Mouse (Mus musculus): ENCODE data around the gene Lpar6.

Gene Lpar6

DNA sequence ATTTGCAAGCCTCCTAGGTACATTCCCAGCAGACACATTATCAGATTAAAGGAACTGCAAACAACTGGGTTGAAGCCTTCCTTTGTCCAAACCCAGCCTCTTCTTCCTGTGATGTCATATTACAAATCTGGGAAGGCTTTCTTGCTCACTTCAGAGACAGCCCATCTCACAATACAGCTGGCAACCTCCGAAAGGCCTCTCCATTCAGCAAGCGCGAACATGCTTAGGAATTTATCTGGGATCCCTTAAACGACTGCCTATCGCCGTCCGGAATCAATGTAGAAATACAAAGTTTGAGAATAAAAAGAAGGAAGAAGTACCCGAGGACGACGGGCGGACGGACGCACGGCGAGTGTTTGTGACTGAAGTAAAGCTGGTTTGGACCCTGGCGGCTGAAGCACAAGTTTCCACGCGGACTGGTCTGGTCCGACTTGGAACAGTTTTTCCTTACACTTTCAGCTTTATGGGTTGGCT, at the start of gene Lpar6:
TSS of gene Lpar6 (plus strand) at position 48 of the 474 bp plus-strand sequence.
- DNase-seq (ENCODE audit: low spot score) = peak; percentile 79

DNA sequence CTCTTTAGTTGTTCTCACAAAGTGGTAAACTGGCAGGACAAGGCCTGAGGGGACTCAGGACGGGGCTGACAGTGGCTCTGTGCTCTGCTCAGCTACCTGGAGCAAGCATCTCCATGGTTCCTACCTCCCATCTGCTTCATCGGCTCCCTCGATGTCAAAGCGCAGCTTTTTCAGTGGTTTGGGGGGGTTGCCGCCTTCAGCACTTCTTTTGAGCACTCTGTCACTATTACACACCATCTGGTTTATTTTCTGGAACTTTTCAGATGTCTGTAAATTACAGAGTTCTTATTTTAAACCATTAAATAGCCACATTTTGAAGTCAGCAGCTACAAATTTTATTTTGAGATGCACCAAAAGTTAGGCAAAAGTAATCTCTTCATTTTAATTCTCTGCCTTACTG, 38.6 kb upstream of the Lpar6 start:
- no peak for DNase-seq (ENCODE audit: low spot score)

DNA sequence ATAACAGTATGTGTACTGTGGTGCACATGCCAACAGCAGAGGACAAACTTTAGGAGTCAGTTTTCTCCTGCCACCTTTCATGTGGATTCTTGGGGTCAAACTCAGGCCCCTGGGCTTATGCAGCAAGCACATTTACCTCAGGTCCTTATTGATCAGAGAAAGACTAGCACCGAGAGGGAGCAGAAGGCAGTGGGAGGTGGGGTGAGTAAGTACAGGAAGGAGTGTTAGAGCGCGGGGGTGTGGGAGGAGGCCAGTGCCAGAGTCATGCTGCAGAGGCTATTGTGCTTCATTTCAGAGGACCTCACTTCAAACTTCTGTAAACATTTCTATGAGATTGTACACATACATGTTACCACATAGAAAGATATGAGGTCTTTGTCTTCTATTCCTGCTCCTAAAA, 36.2 kb upstream of the Lpar6 start:
- DNase-seq (ENCODE audit: low spot score) = no peak

DNA sequence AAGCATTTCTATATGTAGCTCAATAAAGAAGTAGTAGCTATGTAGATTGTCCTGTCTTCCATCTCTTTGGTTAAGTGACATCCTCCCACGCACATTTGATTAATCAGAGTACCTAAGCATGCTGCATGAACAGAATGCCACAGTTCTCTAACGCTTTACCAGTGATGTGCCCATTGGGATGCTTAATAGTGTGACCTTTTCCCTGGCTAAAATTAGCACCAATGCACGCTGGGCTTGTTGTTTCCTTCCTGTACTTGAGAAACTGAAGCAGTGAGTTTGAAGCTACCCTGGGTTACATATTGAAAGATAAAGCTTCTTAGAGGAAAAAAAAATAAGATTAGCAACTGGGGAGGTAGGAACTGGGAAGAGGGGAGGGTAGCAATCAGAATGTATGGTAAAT, 33.7 kb upstream of the Lpar6 start:
- no peak for DNase-seq (ENCODE audit: low spot score)

DNA sequence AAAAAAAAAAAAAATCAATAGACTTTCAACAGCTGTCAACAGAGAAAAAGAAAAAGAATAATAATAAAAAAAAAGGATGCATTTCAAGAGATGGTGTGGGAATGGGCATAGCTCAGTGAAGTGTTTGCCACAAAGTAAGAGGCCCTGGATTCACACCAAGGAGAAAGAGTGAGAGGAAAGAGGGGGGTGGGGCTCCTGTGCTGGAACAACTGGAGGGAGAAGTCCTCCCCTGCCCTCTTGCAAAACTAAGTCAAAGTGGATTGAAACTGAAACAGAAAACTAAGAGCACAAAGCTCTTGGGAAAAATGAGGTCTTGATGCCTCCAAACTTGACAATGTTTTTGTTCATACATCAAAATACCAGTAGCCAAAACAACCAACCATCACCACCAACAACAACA, 28.4 kb upstream of the Lpar6 start:
- no peak for DNase-seq (ENCODE audit: low spot score)

DNA sequence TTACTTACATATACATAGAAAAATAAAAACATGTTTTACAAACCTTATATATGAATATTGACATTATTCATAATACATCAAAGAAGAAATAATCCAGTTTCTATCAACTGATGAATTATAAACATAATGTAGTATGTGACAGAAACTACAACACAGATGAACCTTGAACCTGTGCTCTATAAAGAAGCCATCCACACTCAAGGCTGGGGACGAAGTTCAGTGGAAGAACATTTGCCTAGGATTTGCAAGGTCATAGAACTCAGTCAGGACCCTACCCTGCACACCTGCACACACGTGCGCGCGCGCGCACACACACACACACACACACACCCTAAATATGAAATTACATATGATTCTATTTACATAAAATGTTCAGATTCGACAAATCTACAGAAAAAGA, 27.5 kb upstream of the Lpar6 start:
- DNase-seq (ENCODE audit: low spot score) = no peak

DNA sequence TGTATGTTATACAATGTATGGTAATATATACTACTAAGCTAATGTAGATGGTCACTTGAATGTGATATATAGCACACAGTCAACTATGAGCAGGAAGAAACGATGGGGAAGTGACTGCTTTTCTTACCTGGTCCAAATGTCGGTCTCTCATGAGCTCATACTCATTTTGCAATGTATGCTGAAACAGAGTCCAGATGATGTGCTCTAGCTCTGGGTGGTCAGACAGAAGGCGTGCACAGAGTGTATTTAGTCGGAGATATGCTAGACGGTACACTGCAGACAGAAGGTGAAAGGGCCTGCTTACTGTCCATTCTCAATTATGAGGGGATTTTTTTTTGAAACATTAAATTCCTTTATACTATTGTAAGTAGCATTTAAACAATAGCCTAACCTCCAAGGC, 26.2 kb upstream of the Lpar6 start:
- DNase-seq (ENCODE audit: low spot score) = no peak

DNA sequence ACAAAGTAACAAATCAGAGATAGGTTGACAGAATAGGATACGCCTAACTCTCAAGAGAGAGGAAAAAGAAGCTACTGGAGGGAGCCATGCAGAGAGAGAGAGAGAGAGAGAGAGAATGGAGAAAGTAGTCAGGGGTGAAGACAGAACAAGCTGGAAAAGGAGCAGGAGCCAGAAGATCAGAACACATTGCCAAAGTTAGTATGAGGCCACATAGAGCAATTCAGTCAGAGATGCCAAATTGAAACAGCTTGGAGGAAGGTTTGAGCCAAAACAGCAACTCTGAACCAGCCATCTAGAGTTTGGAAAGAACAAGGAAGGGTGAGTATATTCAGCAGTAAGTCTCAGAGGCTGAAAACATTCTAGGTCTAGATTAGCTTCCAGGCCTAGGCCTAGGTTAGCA, 20.6 kb upstream of the Lpar6 start:
- DNase-seq (ENCODE audit: low spot score) = no peak

DNA sequence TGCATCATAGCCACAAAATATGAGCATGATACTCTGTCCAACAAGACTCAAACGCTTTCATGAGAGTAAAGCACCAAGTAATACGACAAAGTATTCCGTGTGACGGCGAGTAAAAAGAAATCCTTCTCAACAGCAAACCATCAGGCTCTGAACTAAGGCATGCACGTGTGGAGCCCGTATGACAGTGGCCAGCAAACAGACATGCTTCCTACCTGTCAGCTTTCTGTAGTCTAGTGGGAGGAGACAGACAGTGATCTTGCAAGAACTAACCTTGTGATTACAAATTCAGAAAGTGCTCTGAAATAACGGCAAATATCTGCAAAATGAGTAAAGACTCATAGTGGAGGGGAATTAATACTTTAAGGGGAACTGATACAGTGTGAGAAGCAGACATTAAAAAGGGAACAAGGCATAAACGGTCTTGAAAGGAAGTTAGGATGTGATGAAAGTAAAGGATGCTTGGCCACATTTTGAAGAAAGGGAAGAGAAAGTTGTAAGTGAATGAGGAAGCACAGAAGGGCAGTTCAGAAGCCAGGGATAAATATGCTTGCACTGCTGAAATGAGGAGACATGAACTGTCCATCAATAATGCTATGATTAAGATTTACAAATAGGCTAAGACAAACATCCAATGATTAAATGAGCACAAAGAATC, 15.3 kb upstream of the Lpar6 start:
- DNase-seq (ENCODE audit: low spot score) = no peak

DNA sequence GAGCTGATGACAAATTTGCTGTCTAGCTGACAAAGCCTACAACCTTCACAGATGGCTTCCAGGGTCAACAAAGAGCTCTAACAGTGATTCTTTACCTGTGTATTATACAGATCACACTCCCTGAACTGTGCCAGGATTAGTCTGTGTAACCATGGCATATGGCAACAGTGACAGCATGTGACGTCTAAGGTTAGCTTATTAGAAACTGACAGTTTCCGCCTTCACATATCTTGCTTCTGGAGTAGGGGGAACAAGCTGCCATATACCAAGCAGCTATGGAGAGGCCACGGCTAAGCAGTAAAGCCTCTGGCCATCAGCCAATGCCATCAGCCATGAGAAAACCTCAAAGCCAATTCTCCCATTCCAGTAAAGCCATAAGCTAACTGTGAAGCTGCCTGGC, 11.3 kb upstream of the Lpar6 start:
- DNase-seq (ENCODE audit: low spot score) = peak; percentile 21

DNA sequence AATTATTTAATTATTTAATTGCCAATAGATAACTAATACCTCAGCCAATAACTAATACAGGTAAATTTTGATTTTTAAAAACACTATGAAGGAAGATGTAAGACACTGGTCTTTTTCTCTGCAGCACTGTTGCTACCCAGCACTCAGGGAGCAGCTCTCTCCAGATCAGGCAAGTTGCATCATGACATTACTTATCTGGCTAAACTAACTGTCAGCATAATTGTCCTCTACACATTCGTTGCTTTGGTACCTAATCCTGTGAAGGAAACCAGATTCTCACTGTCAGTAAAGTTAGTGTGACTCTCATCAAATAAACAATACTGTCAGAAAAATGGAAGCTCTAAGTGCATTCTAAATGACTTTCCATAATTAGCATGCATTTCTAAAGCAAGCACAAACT, 10.8 kb upstream of the Lpar6 start:
- DNase-seq (ENCODE audit: low spot score) = peak; percentile 41

DNA sequence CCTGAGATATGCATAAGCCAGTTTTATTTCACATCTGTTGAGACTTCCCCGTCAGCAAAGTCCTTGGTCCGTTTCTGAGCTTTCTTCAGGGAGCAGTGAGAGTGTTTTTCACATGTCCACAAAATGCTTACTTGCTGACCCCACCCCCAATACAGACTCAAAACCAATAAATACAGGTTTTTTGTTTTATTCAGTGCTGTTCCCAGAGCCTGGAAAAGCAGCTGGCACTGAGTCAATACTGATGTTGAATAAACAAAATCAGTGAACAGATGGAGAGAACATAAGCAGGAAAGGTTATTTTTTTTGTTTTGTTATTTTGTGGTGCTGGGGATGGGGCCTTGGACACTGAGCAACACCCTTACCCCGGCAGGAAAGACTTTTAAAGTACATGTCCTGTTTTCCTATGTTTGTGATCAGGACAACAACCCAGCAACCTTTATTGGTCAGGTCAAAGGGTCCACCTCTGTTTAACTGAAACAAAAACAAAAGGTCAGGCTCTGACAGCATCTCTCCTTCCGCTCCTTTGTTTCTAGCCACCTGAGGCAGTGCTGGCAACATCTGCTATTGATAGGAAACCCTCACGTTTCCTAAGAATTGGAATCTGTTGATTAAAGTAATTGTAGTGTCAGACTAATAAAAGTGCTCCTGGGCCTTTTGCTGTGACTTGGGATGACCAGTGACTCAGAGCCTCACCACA, 6.3 kb upstream of the Lpar6 start:
- DNase-seq (ENCODE audit: low spot score) = no peak

DNA sequence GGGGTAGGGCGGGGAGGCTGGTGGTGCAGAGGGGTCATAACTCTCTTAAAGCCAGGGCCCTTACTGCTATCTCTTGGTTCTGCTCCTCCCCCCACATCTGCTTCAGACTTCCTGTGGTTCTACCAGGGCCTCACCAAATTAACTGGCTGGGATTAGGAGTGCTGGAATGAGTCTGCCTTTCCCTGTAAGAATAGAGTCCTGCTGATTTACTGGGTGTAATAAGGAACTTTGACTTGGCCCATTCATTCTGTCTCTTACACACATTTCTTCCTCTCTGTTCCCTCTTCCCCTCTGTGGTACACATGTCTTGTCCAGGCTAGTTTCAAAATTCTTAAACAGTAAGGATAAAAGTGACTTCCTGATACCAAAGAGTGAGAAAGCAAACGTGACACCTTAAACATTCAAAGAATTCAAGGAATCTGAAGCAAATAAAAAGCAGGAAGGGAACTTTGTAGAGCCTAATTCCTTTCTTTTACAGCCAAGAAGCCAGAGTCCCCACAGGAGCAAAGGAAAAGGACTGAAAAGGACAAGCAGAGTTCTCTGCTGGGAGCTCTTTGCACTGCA, 3.1 kb upstream of the Lpar6 start:
- DNase-seq (ENCODE audit: low spot score) = no peak

DNA sequence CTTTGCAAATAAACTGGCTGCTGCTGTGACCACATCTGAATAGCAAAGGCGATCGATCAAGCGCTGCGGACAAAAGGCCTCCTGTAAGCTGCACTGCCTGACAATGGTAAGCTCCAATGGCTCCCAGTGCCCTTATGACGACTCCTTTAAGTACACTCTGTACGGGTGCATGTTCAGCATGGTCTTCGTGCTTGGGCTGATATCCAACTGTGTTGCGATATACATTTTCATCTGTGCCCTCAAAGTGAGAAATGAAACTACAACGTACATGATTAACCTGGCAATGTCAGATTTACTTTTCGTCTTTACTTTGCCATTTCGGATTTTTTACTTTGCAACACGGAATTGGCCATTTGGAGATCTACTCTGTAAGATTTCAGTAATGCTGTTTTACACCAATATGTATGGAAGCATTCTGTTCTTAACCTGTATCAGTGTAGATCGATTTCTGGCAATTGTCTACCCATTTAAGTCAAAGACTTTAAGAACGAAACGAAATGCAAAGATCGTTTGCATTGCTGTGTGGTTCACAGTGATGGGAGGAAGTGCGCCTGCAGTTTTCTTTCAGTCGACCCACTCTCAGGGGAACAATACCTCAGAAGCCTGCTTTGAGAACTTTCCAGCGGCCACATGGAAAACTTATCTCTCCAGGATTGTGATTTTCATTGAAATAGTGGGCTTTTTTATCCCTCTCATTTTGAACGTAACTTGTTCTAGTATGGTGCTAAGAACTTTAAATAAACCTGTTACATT, 979 bp downstream of the Lpar6 start:
- peak; percentile 51 for DNase-seq (ENCODE audit: low spot score)

DNA sequence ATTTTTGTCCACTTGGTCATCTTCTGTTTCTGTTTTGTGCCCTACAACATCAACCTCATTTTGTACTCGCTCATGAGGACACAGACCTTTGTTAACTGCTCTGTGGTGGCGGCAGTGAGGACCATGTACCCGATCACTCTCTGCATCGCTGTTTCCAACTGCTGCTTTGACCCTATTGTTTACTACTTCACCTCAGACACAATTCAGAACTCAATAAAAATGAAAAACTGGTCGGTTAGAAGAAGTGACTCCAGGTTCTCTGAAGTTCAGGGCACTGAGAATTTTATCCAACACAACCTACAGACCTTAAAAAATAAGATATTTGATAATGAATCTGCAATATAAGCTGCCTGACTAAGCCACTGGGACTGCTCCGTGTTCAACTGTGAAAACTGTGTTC, 1.6 kb downstream of the Lpar6 start:
- DNase-seq (ENCODE audit: low spot score) = no peak

DNA sequence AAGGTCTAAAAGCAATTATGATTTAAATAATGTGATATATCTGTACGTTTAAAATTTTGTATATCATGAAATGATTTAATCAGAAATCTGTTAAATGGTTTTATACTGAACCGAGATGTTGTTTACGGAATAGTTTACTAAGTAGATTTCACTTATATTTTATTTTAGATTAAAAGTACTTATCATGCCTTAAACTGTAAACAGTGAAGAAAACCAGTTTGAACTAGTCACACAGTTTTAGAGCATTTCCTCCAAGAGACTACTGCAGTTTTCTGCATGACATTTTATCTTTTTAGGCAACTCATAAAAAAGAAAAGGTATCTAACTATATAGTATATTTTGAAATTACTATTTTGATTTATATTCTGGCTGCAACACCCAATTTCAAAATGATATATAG, 2.2 kb downstream of the Lpar6 start:
- DNase-seq (ENCODE audit: low spot score) = no peak

DNA sequence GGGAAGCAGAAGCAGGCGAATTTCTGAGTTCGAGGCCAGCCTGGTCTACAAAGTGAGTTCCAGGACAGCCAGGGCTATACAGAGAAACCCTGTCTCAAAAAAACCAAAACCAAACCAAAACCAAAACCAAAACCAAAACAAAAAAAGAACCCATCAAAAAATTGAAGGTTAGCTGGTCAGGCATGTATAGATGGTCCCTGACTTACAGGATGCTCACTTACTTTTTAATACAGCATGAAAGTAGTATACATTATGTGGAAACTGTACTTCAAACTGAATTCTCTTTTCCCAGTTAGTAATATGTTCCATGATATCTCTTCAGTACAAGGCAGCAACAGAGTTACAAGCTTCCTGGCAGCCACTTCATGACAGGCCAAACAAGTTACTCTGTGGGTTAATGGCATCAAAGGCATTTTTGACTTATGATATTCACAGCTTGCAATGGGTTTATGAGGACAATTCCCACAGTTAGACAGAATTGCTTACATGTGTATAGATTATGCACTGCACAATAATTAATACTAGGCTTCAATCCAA, 6.4 kb downstream of the Lpar6 start:
- DNase-seq (ENCODE audit: low spot score) = no peak

DNA sequence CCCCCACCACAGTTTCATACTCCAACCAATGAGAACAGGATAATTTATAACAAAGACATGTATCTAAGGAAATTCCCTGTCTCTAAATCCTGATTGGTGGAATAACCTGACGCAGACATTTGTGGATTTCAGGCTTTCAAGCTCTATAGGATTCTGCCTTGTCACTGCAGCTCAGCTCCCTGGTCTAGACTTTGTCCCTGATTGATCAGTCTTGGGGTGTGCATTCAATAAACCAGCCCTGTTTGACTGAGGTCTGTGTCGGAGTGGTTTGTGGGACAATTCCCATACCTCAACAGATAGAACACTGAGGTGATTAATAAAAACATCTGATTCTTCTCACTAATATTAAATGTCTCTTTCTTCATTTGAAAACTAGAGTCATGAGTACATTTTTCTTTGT, 12.4 kb downstream of the Lpar6 start:
- no peak for DNase-seq (ENCODE audit: low spot score)

DNA sequence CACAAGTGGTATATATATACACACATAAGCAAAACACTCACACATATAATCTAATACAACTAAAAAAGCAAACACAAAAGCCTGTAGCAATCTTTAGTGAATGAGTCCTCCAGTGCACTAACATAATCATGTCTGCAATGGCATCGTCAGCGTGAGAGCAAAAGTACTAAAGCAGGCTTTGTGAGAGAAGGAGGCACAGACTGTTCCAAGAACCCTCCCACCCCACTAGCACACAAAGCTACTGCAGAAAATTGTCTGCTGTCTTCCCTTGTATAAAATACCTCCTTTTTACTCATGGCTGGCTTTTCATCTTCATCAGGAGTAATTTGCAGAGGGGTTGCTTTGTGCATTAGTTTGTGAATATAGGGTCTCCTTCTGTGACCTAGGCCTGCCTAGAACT, 14.6 kb downstream of the Lpar6 start:
- DNase-seq (ENCODE audit: low spot score) = no peak

DNA sequence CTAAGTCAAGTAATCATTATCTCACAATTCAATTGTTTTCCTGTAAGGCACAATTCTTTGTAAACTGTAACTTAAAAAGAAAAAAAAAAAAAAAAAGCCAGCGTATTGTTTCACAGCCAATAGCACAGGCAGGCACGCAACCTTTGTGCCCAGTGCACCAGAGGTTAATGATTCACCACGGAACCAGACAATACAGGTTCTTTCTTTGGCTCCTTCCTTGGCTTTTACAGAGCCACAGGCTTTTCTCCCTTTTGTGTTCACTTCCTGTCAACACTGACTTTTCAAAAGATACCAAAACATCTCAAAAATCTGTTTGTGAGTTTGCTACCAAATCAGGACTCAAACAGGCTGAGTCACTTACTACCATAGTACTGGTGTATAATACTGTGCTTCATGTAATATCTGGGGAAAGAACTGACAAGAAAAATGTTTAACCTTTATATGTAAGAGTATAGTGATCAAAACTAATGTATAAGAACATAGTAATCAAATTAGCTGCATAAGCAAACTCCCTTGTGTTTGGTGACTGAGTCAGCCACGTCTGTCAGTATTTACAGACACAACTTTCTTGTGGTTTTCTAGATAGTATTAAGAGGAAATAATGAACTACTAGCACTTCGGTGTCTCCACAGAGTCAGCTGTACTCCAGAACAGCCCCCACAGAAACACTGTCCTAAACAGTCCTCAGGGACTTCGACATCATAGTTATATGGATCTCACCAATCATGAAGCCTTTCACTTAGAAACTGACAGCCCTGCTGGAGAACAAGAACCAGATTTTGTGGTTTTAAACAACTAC, 16.0 kb downstream of the Lpar6 start:
- no peak for DNase-seq (ENCODE audit: low spot score)

DNA sequence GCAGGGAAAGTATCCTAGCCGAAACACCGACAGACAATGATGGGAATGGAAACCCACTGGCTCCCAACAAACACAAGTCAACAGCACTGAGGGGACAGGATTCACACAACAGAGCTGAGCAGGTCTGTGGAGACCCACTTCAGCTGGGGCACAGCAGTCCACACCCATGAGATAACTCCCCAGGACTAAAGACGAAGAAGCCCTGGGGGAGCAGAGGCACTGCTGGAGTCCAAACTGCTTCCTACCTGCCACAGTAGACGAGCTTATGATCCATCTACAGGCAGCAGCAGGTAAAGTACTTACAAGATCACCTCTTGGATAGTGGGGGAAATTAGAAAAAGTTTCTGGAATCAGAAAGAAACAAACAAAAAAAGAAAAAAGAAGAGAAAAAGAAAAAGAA, 16.7 kb downstream of the Lpar6 start:
- DNase-seq (ENCODE audit: low spot score) = no peak

Data from MN1 (cell line).